Mouse (Mus musculus) bone marrow macrophage, adult 2 months (primary cell): Measurements from ENCODE around the gene Dhx34.

Experiments
- CTCF ChIP-seq: IDR thresholded peaks from 2 replicates; pipeline ENCODE4 v1.5.1; 2012; ENCODE audit warnings: low read depth, mild to moderate bottlenecking, low read length, moderate library complexity
- POLR2A ChIP-seq: IDR thresholded peaks from 2 replicates; pipeline ENCODE4 v1.6.1; 2012; ENCODE audit warnings: mild to moderate bottlenecking, low read depth, low read length, borderline replicate concordance

- TF ChIP-seq CTCF, result no peak
- no peak for TF ChIP-seq POLR2A
Observed at GRCm38 (mm10) chr7:16202756-16203504, 18.9 kb downstream of the Dhx34 start.
